Mouse (Mus musculus): ENCODE measurements at regions not wholly inside any gene's neighbourhood (a gene's known extent, or its start where the extent isn't known, plus 50 kb on each side); places are given as distances from the start of the nearest gene placed in this dataset.
"Not testable (repeated sequence)": the region's sequence is repeated elsewhere in the genome, so short reads cannot be mapped to it uniquely, and the experiment has no call there.

DNA sequence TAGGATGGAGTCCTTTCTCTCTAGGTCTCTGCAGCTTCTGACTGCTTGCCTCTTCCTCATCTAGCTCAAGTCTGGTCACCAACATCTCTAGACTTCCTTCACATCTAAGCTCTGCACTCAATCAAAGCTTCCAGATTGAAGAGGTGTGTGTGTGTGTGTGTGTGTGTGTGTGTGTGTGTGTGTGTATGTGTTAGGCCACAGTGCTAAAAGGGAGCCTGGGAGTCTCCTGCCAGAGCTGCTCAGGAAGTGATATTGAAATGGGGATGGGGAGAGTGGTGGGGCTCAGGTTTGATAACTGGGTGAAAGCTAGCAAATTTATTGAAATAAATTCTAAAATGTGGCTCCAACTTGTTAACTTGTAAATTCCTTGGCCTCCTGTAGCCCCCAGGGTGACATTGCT lies 73.3 kb downstream of the Gm31371 start:
- in situ Hi-C loops (cut with MboI, MseI): loop anchor here (5.0 to 10.0 kb wide), 3 partner anchors 148 to 451 kb away; no protein-coding TSS in a partner anchor

DNA sequence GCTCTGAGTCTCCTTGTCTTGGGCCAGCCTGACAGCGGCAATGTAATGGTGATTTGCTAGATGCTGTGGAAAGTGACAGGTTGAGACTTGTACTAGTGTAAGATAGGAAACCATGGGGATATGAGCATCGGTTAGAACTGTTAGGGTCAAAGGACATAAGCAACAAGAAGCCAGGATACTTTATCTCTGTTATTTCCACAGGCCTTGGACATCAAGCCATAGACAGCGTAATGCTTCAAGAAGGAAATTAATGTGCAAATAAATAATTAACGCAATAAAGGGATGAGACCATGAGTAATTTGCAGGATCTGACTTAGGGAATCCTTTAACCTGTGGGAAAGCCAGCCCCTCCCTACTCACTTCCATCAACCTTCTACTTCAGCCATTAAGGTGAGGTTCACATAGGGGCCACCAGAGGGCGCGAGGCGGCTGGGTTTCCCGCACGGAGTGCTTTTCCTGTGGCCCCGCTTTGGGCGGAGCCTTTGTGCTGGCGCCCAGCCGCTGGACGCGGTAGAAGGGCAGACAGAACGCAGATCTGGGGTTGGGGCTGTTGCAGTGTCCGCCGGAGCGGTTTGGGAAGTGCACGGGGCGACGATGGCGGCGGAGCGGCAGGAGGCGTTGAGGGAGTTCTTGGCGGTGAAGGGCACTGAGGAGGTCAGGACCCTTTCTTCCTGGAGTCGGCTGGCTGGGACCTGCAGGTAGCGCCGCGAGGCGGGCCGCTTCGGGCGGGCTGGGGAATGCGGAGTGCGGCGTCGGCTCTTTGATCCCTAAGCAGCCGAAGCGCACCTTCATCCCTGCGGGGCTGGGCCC lies 76.5 kb downstream of the Gm31371 start:
- in situ Hi-C loops (cut with MboI, MseI): loop anchor here (5.0 to 10.0 kb wide), 3 partner anchors 145 to 448 kb away; no protein-coding TSS in a partner anchor

DNA sequence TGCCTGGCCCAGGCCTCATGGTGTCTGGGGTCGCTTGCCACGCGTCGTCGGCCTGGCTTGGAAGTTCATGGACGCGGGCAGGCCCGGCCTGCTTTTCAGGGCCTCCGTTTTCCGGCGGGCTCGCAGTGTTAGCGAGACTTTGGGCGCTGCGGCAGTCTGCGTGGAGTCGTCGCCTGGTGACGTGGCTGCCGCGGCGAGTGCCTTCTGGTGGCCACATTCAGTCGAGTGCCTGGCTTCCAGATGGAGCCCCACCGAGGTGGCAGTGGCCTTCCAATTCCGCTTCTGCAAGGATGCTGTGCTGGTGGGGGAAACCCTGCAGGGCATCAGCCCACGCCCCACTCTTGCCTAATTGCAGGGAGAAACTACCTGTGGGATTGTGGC lies 77.1 kb downstream of the Gm31371 start:
- in situ Hi-C loops (cut with MboI, MseI): not testable (repeated sequence)

GRCm38 (mm10) chr8:20008106-20008505 lies 104.9 kb downstream of the Gm31371 start:
- in situ Hi-C loops (cut with MboI, MseI): not testable (repeated sequence)

- in situ Hi-C loops (cut with MboI, MseI): not testable (repeated sequence)
Measured at GRCm38 (mm10) chr8:20010947-20011346, 107.8 kb downstream of the Gm31371 start.

DNA sequence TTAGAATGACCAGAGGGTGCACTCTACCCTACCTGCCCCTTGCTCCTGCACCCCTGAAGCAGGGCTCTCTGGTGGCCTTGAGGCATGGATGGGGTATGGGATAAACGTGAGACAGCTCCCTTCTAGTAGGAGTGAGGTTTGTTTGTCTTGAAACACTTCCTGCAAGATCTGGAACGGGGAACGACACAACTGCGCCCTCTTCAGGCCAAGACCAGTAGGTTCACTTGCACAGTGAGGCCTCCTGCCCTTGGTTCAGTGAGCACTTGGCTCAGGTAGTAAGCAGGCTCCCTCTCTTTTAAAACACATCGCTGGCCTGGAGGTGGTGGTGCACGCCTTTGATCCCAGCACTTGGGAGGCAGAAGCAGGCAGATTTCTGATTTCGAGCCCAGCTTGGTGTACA lies 110.1 kb downstream of the Gm31371 start:
- in situ Hi-C loops (cut with MboI, MseI): not testable (repeated sequence)

DNA sequence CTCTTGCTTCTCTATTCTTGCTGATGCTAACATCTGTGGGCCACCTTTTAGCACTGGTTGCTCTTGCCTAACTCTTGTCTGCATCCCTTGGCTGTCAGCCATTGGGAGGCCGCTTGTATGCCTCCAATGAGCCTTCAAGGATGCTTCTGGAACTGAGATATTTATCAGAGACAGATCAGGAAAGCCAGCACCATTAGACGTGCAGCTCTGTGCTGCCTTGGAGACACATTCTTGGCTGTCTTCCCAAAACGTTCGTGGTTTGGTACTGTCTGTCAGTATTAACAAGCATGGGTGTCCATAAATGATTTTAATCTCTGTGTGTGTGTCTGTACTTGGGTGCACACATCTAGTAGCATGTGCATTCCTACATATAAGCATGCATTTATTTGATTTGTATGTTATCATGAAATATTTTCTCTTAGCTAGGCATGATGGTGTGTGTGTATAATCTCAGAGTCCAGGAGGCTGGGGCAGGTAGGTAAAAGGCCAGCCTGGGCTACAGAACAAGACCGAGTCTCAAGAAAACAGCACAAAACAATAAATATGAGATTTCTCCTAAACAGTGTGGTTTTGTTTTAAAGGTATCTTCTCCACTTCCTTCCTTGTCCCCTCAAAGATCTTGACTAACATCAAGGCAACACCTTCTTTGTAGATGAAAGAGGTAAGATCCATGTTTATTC lies 111.4 kb downstream of the Gm31371 start:
- in situ Hi-C loops (cut with MboI, MseI): not testable (repeated sequence)

GRCm38 (mm10) chr8:20015411-20016081 lies 112.4 kb downstream of the Gm31371 start:
- in situ Hi-C loops (cut with MboI, MseI): not testable (repeated sequence)

- in situ Hi-C loops (cut with MboI, MseI): not testable (repeated sequence)
Measured at GRCm38 (mm10) chr8:20016082-20016840, 113.1 kb downstream of the Gm31371 start.

DNA sequence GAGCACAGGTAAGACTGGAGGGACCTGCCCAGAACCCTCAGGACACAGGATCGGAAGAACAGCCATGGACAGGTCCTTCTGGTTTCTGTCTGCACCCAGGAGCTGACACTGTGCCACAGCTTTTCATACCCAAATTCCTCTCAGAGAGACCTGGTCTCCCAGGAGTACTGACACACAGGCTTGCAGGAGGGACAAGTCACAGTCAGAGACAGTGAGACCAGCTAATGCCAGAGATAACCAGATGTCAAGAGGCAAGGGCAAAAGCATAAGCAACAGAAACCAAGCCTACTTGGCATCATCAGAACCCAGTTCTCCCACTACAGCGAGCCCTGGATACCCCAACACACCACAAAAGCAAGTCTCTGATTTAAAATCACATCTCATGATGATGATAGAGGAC lies 122.3 kb downstream of the Gm31371 start:
- in situ Hi-C loops (cut with MboI, MseI): loop anchor here (5.0 kb wide), 1 partner anchor 303 kb away; no protein-coding TSS in a partner anchor

GRCm38 (mm10) chr8:20027956-20028355 lies 124.8 kb downstream of the Gm31371 start:
- in situ Hi-C loops (cut with MboI, MseI): loop anchor here (5.0 kb wide), 1 partner anchor 306 kb away; no protein-coding TSS in a partner anchor

GRCm38 (mm10) chr8:20030131-20030530 lies 126.9 kb downstream of the Gm31371 start:
- in situ Hi-C loops (cut with MboI, MseI): not testable (repeated sequence)

- in situ Hi-C loops (cut with MboI, MseI): not testable (repeated sequence)
Measured at GRCm38 (mm10) chr8:20057626-20058025, 154.4 kb downstream of the Gm31371 start.

- in situ Hi-C loops (cut with MboI, MseI): loop anchor here (10.0 to 25.0 kb wide), 2 partner anchors 417 to 564 kb away; no protein-coding TSS in a partner anchor
Measured at GRCm38 (mm10) chr8:20098121-20098520, 194.9 kb downstream of the Gm31371 start.

DNA sequence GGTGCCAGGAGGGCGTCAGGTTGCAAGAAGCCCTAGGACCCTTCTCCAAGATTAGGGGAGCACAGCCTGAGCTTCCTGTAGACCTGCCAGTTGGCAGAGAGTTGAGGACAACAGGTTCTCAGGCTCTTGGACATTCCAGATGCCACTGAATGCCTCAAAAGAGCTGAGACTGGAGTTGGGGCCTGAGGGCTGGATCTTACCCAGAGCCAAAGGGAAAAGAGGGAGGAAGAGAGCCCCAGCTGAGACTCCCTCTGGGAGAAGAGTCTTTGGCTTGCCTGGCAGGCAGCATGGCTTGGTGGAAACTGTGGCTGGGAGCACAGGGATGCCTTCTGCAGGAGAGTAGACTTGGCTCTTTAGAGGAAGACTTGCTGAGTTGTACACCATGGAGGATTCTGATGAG lies 197.0 kb downstream of the Gm31371 start:
- in situ Hi-C loops (cut with MboI, MseI): loop anchor here (5.0 to 10.0 kb wide), 3 partner anchors 138 to 432 kb away; no protein-coding TSS in a partner anchor

GRCm38 (mm10) chr8:20102374-20102773 lies 199.2 kb downstream of the Gm31371 start:
- in situ Hi-C loops (cut with MboI, MseI): loop anchor here (5.0 to 10.0 kb wide), 3 partner anchors 140 to 430 kb away; no protein-coding TSS in a partner anchor

DNA sequence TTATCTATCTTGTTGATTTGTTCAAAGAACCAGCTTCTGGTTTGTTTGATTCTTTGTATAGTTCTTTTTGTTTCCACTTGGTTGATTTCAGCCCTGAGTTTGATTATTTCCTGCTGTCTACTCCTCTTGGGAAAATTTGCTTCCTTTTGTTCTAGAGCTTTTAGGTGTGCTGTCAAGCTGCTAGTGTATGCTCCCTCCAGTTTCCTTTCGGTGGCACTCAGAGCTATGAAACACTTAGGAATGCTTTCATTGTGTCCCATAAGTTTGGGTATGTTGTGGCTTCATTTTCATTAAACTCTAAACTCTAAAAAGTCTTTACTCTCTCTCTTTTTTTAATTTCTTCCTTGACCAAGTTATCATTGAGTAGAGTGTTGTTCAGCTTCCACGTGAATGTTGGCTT lies 204.0 kb downstream of the Gm31371 start:
- in situ Hi-C loops (cut with MboI, MseI): loop anchor here (5.0 to 10.0 kb wide), 2 partner anchors 338 to 340 kb away; no protein-coding TSS in a partner anchor

GRCm38 (mm10) chr8:20116785-20117184 lies 213.6 kb downstream of the Gm31371 start:
- in situ Hi-C loops (cut with MboI, MseI): not testable (repeated sequence)

DNA sequence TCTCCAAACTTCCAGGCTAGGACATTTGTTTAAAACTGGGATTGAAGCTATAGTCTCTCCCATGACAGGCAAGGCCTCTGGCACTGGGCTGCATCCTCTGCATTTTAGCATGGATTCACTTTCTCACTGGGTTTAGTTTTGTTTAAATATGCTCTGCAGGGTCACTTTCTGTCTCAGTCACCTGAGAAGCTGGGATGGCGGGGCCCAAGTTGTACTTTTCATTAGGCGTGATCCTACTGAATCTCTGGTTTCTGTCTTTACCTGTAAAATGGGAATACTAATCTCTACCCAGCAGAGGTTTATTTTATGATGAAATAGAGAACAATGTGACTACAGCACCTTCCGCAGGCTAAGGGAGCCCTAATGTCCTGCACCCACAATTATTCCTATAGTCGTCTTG lies 216.4 kb downstream of the Gm31371 start:
- in situ Hi-C loops (cut with MboI, MseI): not testable (repeated sequence)

DNA sequence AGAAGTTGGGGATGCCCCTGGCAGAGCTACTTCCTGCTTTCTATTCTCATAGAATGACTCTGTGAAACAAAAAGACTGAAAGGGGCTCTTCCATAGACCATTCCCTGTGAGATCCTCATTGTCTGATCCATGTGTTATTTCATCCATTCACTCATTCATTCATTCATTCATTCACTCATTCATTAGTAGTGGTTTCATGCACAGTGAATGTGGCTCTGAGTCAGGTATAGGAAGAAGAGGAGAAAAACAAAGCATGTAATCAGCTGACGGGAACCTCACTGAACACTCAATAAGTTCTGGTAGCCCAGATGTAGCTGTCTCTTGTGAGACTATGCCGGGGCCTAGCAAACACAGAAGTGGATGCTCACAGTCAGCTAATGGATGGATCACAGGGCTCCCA lies 217.0 kb downstream of the Gm31371 start:
- in situ Hi-C loops (cut with MboI, MseI): loop anchor here (5.0 to 10.0 kb wide), 4 partner anchors 145 to 338 kb away; no protein-coding TSS in a partner anchor

DNA sequence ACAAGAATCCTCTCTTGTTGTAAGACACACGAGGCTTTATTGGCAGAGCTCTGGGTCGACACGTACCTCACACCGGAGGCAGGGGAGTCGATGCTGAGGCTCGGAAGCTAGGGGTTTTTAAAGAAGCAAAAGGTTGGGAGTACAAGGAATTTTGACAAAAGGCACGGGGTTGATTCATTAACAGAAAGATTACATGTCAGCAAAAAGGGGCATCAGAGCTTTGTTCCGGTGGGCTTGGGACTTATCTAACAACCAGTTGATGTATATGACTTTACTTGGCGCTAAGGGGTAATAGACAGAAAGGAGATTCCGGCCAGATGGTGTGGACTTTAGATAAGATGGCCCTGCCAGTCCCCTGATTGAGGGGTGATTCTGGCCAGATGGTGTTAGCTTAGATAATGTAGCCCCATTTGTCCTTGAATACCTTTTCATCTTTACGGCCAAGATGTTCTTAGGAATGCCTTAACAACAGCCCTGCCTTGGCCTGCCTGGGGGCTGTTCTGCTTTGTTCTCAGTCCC lies 218.3 kb downstream of the Gm31371 start:
- in situ Hi-C loops (cut with MboI, MseI): loop anchor here (5.0 to 10.0 kb wide), 4 partner anchors 147 to 339 kb away; no protein-coding TSS in a partner anchor
